Mouse (Mus musculus) C2C12 (cell line): ENCODE measurements around the gene Slc6a19.

ENCODE experiments used
- CTCF ChIP-seq: IDR thresholded peaks from one replicate; pipeline ENCODE4 v1.5.1; 2011; ENCODE audit not compliant: control insufficient read depth, insufficient read depth, insufficient read length
- FOSL1 ChIP-seq: IDR thresholded peaks from one replicate; pipeline ENCODE4 v1.8.0; 2011; ENCODE audit warnings: mild to moderate bottlenecking, low read length; ENCODE audit not compliant: poor library complexity, insufficient read depth, severe bottlenecking
- MAX ChIP-seq: IDR thresholded peaks from one replicate; pipeline ENCODE4 v1.6.1; 2011; ENCODE audit warnings: mild to moderate bottlenecking, control low read depth

DNA sequence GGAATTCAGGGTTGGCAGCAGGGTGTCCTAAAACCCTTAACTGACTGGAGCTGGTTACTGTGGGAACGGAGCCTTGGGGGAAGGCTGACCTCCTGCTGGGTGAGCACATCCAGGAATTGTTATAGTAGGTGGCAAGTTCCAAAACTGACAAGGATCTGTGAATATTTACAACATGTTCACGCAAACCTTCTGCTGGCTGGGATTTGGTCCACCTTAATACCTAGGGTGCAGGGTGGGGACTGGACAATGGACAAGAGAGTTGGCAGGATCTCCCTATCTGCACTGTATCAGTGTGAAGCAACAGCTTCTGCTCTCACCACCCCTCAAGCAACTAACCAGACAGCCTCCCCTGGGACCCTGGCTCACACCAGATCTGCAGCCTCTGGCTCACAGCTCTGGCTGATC is 23.0 kb upstream of the Slc6a19 start:
- no peak for TF ChIP-seq MAX
- no peak for TF ChIP-seq CTCF
- no peak for TF ChIP-seq FOSL1
